Mouse (Mus musculus) layer of hippocampus, adult 9-10 months (tissue): Measurements from ENCODE around the gene Cbll1.
A peak's percentile ranks its signal among the peaks of the same experiment; 100 is the strongest.

ENCODE experiments used
- DNase-seq: peaks from one replicate; pipeline ENCODE4 v3.0.0; 2022; ENCODE audit warnings: low spot score

Gene Cbll1

DNA sequence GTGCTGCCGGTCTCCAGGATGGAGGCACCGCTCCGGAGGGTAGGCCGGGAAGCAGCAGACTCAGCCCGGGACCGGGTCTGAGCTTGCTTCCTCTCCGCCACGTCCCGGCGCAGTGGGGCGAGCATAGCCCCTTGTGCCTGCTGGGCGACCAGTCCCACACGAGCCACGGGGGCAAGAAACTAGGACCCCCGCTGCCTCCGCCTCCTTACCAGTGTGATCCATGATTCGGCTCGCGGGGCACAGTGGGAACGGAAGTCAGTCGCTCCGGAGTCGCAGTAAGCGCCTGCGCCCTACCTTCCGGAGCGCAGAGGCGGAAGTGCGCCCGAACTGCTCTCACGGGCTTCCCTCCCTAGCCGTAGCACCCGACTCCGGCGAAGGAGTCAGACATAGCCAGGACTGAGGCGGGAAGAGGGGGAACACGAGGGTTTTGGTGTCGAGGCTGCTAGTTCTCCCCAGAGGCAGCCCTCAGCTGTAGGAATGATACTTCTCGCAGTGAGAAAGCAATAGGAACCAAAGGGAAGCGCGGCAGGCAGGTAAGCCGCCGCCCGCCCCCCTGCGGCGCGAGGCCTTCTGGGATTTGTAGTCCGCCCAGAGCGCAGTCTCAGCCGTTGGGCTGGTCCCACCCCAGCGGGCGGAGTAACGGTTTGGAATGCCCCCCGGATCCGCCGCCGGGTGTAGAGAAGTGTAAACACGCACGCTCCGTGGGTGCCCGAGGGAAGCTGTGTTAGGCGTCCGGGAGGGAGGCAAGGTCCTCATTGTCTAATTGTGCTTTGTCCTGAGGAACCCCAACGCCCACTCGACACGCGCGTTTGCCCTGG, at the start of gene Cbll1:
Gene Cbll1 (minus strand): TSS at position 303 of the 818 bp plus-strand sequence.
- peak; percentile 88 for DNase-seq

DNA sequence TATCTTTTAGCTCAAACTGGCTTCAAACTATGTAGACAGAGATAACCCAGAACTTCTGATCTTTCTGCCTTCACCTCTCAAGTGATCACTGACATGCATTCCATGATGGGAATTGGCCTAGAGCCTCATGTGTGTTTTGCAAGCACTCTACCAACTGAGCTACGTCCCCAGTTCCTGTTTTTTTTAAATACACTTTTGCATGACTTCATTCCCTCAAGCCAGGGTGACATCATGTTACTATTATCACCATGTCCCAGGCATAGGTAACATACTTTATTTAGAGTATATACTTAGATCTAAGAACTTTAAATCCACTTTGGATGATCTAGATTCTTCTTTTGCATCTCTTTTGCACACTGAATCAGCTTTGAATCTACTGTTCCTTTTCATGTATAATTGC, 46.6 kb upstream of the Cbll1 start:
- DNase-seq = no peak

DNA sequence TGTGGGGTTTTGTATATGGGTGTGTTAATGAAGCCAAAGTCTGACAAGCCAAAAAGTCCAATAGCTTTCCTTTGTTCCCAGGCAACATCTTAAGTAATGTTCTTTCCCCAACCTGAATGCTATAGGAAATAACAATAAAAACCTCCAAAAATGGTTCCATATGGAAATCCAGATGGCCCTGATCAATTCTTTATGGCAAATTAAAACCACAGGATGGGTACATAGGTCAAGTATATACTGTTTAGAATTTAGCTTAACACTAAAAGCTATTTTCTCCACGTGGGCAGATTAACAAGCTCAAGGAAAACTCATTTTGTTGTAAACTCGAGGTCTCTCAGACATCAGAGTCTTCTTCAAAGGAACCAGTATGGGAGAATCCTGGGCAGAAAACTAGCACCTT, 45.8 kb upstream of the Cbll1 start:
- no peak for DNase-seq

DNA sequence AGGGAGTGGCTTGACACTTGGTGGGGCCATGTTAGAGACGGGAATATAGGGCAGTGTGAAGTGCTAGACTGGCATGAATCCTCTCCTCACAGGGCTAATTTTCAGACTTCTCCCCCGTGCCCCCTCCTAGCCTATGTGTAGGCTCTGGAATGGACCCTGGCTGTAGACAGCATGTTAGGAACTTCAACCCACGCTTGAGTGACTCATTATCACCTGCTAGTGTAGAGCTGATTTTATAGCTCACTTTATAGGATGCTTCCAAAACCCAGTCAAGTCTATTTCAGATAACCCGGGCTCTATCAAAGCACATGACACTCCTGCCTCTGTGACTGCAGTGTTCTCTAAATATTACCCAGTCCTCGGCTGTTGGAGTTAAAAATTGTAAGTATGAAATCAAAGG, 42.1 kb upstream of the Cbll1 start:
- DNase-seq = no peak

DNA sequence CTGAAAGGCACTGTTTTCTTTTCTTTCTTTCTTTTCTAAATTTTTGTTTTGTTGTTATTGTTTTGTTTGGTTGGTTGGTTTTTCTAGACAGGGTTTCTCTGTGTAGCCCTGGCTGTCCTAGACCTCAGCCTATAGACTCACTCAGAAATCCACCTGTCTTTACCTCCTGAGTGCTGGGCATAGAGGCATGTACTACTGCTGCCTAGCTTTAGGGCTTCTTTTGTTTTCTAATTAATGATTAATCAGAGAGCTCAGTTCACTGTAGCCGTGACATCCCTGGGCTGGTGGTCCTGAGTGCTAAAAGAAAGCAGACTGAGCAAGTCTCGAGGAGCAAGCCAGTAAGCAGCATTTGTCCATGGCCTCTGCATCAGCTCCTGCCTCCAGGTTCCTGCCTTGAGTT, 40.4 kb upstream of the Cbll1 start:
- no peak for DNase-seq

DNA sequence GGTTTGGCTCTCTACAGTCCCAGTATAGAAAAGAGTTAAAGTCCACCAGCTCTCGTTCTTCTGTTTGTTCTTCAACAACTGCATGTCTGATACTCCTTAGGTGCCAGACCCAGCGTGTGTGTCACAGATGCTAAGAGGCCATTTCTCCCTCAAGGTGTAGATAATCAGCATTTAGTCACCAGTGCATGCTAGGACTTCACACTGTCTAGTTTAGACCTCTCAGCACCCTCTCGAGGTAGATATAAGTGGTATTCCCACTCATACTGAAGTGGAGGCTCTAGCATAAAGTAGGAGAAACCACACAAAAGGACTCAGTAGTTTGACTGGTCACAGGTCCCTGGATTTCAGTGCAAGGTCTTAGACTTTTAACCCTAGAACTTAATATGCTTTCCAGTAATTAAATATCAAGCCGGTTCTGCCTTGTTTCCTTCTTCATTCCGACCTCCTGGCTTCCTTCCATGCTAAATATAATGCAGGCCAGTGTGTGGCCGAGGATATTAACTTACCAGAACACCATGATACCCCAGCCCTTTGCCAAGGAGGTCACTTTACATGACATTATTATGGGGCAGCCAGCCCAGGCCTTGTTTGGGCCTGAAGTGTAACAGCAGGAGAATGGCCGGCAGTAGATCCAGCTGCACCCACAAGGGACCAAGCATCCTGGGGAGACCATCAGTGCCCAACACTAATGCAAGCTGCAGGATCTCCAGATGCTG, 38.3 kb upstream of the Cbll1 start:
- DNase-seq = no peak

DNA sequence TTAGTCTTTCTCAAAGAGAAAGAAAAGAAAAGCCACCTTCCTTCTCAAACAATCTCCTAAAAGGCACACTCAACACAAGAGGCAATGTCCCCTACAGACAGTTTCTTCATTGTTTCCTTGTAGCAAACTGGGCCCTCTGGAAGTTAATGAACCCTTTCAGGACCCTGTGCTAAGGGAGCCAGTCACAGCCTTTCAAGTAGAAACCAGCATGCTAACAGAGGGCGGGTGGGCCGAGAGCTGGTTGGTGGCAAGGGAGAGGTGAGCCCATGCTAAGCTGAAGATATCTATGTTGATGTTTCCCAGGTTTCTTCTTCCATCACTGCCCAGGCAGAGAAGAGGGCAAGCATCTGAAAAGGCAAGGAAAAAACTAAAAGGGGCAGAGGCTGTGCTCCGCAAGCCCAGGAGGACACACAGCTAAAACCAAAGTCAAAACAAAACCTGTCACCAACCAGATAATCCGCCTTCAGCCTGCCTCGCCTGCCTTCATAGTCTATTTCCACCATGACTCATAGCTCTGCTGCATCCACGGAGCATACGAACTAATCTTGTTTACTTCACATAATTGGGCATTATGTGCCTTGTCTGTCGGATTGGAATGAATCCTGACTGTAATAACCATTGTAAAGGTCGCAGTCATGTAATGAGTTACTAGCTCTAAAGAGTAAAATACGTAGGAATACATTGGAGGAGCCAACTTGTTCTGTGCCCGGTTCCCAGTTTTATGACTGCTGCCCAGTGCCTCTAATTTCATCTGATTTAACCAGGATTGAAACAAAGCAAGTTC, 34.8 kb upstream of the Cbll1 start:
- no peak for DNase-seq

DNA sequence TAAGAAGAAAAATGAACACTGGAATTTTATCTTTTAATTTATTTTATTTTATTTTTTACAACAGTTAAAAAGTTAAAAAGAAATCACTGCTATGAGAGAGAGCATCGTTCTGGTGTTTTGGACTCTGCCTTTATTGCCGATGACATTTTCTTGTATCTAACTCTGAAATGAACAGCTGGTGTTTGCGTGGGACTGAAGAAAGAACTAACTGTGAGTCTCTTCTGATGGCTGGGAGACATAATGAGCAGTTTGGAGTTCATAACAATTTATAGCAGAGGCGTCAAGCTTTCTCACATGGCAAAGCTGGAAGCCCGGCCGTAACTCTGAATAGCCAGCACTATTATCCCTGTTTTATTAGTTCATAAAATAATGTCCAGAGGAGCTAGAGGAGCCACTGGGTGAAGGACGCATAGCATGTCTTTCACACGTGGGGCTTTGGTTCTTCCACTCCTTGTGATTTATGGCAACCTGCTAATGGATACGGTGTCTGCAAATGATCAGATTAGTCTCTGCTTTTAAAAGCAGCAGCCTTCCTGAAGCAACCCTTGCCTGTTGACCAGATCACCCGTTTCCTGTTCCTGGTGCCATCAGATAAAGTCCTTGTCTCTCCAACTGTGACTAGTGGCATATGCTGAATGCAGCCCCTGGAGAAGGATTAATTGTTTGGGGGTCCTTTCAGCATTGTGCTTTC, 33.9 kb upstream of the Cbll1 start:
- DNase-seq = no peak

DNA sequence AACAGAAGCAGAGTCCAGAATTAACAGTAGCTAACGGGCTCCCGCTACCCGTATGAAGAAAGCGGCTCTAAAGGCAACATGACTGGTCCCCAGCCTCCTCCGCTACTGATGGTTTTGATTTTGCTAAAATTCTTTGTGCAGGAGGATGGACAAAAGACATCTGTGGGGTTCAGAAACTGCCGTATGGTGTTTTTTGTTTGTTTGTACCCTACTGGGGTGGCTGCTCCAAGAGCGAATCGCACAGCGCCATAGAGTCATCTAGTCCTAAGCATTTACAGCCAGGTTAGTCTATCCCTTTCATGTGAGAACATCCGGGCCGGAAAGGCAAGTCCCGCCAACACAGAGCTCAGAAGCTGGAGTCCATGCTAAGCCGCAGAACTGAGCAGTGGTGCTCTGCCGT, 32.6 kb upstream of the Cbll1 start:
- DNase-seq = no peak

DNA sequence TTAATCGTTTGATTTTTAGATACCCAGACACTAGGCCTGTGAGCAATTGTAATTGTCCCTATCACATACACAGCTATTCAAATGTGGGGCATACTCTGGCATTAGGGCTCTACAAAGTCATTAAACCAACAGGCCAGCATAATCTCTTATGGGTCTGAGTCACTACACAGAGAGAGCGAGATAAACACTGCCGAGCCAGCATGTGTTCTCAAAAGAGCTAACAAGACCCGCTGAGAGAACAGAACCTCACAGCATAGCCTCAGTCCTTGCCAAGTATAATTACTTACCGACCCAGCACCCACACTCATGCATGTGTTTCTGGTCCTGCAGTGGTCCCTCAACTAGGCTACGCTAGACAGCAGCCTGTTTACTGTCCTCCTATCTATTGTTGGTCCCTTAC, 28.0 kb upstream of the Cbll1 start:
- no peak for DNase-seq

DNA sequence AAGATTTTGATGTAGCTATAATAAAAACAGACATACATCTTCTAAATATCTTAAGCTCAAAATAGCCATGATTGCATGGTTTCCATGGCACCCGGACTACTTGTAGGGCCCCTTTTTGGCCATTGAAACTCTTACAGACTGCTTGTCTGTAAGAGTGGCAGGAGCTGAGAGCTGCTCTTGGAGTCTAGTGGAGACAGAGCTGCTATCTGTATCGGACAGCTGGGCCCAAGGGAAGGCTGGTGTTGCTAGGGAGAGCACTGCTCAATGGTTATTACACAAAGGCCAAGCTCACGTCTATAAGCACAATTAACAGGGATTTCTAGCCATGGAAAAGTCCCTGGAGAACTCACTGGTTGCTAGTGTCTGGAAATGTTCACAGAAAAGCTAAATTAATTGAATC, 22.0 kb upstream of the Cbll1 start:
- DNase-seq = no peak

DNA sequence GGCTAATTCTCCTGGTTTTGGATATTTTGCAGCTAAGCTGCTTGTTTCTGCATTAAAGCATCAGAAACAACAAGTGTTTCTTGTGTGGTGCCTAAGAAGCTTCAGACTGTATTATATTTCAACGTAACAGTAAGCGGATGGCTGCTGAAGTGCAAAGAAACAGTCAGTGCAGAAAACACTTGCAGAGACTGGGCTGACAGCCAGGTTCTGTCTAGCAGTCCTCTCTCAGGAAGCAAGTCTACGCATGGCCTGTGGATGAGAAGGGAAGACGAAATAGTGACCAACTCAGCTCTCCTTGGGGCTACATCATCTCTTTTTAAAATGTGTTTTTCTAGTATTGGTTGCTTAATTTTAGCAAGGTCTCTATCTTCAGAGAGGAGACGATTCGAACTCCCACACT, 20.7 kb upstream of the Cbll1 start:
- no peak for DNase-seq

DNA sequence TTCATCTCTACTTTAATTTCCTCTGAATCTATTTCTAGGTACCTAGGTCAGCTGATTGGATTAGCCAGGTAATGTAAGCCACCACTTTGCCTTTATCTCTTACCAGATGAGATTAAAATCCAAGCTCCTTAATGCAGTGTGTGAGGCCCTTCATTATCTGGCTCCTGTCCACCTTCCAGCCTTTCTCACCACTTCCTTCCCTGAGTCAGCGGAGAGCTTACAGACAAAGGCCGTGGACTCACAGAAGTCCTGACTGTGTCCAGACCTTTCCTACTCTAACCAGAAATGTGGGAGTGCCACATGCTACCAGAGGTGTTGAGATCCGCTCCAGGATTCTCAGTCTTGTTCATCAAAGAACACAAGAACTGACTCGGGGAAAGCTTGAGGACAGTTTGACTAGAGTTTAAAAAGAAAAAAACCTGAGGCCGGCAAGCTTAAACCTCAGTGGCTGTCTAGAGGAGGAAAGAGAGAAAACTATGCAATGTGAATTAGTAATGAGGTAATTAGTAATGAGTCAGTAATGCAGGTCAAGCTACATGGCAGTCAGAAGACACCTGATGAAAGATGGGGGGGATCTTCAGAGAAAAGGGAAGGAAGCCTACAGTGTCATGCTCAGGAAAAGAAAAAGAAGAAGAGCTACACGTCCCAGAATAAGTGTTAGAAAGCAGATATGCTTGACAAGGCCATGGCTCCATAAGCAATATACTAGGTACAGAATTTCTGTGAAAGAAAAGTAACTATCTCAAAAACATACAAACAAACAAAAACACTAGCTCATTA, 14.5 kb upstream of the Cbll1 start:
- DNase-seq = no peak

DNA sequence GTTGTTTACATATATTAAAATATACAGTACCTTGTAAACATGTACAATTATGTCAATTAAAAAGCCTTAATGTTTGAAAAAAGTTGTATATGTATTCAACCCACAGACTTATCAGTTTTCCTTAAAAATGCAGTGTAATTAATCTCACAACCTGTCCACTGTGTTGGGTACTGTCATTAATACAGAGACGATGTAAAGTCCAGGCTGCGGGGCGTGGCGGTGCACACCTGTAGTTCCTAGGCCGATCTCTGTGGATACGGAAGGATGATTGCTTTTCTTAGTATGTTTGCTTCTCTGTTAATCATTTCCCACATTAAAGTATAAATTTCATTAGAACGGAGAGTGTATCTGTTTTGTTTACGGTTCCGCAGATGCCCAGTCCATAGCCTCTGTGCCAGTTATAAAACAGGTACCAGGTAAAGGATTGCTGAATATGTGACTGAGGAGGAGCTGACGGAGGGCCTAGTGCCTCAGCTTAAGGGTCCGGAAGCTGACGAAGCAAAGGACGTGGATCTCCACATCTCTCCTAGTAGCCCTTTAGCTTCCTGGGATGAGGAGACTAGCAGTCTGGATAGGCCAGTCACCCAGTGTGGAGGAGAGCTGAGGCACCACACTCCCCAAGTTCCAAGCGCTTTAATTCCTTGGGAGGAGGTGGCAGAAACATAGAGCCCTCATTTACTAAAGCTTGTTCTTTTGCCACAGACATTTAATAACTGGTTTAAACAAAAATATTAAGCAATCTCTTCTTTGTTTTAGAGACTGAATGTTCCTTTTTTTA, 13.4 kb upstream of the Cbll1 start:
- no peak for DNase-seq

DNA sequence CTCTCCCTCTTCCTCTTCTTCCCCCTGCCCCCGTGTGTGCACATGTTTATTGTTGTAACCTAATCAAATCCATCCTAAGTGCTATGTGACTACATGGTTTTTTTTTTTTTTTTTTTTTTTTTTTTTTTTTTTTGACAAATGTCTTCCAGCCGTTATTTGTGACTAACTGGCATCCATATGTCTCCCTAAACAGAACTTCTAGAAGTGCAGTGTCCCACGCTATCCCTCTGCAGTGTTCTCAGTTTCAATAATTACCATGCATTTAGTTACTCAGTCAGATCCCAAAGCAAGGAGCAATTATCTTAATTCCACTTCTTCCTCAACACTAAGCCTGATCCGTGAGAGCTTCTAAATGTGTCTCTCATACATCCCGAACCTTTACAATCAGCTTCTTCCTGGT, 11.8 kb upstream of the Cbll1 start:
- no peak for DNase-seq

DNA sequence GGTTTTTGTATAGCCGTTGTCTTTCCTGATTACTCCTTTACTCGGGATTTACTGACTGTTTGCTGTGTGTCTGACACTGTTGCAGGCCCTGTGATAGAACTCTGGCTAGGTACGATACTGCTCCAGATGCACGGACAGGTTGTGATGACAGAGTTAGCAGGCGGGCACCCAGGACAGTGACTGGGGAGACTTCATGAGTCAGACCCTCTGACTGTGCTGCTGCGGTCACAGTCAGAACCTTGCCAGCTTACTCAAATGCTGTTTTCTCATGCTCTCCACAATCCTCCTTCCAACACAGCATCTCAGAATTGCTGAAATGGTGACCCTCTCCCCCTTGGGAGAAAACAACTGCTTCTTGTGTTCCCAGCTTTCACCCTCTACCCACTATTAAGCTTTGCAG, 9.1 kb upstream of the Cbll1 start:
- no peak for DNase-seq

DNA sequence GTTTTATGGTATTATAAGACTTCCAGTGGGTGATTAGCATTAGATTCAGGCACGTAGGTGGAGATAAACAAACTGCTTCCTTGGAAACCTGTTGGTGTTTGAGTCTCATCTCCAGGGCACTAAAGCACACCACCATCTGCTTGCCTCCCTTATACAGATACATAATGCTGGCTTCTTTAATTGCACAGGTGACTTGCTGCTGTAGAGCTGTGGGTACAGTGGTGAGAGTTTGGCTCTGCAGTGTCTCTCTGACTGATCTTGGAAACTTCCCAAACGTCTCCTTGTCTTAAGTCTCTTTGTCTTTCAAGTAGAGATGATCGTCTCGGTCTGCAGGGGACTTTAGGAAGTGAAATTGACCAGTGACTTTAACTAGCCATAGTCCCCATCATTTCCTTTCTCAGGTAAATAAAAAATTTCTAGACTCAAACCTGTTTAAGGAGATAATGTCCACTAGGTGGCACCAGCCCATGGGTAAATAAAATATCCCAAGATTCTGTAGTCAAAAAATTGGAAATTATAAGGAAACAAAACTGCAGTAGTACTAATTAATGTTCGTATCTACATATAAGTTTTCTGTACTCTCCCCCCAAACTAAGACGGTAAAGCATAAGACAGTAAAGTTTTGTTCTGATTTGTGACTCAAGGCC, 8.4 kb upstream of the Cbll1 start:
- peak; percentile 33 for DNase-seq

DNA sequence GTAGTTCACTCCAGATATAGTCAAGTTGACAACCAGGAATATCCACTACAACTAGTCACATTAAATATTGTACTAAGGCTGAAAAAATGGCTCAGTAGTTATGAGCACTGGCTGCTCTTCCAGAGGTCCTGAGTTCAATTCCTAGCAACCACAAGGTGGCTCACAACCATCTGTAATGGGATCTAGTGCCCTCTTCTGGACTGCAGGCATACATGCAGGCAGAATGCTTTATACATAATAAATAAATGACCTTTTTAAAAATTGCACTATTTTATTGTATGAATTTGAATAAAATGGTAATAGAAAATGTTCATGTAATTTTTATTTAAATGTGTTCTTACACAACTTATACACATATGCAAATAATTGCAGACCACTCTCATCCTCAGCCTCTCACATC, 3.8 kb upstream of the Cbll1 start:
- DNase-seq = no peak

DNA sequence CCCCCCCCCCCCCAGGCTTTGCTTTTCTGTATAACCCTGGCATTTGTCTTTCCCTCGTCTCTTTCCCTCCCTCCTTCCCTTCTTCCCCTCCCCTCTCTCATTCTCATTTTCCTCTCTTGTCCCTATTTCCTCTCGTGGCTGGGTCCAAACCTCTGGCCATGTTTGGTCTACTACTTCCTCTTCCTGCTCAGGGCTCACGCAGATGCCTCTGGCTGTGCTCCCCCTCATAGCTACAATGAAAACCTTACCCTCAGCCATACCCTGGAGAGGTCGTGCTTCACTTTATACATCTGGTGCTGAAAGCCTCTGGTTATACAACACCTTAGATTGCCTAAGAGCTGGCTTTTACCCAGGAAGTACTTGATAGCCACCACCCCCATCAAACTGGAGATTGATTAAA, 1.9 kb upstream of the Cbll1 start:
- no peak for DNase-seq

DNA sequence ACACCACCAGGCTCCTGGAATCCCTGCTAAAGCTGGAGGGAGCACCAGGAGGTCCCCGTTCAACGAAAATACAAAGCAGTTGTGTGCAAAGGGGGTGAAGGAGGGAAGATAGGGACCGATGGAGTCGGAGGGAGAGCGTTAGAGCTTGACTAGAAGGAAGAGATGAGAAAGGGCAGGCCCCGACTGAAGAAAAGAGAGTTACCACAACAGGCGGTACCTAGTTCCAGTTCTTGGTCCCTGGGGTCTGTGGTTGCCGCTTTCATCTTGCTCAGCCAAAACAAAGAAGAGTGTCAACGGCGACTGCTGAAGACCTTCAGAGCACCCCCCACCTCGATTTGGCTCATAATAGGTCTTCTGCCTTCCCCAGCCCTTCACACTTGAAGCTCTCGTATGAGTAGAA, 780 bp upstream of the Cbll1 start:
- no peak for DNase-seq
